Mouse (Mus musculus): Measurements from ENCODE around the gene Ube3c. TPM values are rescaled to one million over a fixed set of nuclear protein-coding genes. Genes with fewer than 3 reads are reported as not detected.

Ube3c gene
- total RNA-seq, 2 experiments from 2014 or later = 74.6 to 76.7 TPM

DNA sequence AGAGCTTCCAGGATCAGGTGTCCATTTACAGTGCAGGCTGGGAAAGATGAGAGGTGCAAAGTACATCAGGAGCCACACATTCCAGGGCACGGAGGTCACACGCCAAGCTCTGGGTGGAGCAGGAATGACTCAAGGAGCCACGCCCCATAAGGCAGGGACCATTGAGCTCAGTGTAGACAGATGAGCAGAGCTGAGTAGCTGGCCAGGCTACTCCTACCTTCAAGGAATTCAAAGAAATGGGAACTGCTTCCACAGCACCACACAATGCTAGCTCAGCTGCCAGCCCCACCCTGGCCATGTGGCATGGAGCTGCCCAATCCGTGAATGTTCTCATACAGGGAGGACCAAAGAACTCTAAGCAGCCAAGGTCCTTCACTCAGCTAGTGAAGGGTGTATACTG is 129.5 kb downstream of the Ube3c start:
- TF ChIP-seq CTCF (conservative IDR thresholded peaks at IDR 0.05) = no peak
- Histone ChIP-seq H3K4me3 (no peak overlapping the region), H3K27ac (no peak overlapping the region)
- DNase-seq (ENCODE audit: low spot score in 2 of 2) = no peak

DNA sequence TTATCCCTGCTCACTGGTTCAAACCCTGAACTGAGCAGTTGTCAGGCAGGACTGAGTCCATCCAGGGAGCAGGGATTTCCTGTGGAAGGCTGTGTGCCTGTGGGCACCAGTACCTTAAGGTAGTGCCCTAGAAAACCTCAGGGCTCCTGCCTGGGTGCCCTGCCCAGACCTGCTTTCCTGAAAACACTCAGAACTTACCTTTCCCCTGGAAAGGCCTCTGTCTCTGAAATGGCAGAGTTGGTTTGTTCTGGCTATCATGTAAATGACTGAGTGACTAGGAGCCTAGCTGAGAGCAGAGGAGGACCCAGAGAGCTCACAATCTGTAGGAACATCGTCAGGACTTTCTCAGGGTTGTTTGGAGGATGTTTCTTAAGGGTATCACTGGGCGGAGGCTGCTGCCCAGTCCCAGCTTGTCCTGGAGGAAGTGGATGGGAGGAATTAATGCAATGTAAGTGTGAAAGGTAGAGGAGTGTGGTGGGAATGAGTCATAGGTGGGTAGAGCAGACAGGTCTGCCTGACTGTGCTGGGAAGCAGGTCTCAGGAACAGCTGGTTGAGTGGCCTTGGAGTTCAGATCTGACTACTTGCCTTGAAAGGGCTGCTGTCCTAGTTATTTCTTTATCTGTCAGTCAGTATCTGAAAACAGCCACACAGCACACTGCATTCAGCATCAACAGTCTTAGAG is 130.6 kb downstream of the Ube3c start:
- H3K27ac ChIP-seq = no peak overlapping the region
- no peak for TF ChIP-seq CTCF (conservative IDR thresholded peaks at IDR 0.05)
- H3K4me3 ChIP-seq = no peak overlapping the region
- DNase-seq (ENCODE audit: low spot score in 2 of 2) = no peak

DNA sequence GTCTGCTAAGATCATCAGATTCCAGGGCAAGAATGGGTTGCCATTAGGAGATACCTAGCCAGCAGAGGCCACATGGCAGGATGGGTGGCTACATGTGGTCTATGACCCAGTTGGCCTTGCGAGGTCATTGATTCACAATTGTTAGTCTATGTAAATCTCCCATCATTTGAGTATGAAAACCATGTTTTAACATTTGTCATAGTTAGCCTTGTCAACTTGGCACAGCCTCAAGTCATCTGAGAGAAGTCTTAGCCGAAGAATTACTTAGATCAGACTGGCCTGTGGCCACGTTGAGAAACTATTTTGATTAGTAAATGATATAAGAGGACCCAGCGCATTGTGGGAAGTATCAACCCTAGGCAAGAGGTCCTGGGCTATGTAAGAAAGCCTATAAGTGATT is 138.2 kb downstream of the Ube3c start:
- no peak for TF ChIP-seq CTCF (conservative IDR thresholded peaks at IDR 0.05)
- no peak overlapping the region for H3K4me3 ChIP-seq
- no peak overlapping the region for H3K27ac ChIP-seq
- DNase-seq (ENCODE audit: low spot score in 2 of 2) = no peak

DNA sequence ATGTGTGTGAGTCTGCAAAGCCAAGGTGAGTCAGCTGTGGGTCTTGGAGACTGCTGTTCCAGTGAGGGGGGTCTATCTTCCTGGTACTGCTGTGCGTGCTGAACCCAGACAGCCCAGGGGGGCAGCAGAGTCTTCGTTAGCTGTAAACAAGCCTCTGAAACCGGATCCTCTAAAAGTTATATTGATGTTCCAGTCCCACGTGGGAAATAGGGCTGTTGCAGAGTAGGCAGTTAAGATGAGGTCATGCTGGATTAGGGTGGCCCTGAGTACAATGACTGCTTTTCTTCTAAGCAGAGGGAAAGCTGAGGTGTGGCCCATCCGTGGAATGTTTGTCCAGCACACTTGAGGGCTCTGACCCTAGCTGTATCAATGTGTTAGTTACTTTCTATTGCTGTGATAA is 139.2 kb downstream of the Ube3c start:
- no peak overlapping the region for H3K27ac ChIP-seq
- DNase-seq (ENCODE audit: low spot score in 2 of 2) = no peak
- no peak for TF ChIP-seq CTCF (conservative IDR thresholded peaks at IDR 0.05)

DNA sequence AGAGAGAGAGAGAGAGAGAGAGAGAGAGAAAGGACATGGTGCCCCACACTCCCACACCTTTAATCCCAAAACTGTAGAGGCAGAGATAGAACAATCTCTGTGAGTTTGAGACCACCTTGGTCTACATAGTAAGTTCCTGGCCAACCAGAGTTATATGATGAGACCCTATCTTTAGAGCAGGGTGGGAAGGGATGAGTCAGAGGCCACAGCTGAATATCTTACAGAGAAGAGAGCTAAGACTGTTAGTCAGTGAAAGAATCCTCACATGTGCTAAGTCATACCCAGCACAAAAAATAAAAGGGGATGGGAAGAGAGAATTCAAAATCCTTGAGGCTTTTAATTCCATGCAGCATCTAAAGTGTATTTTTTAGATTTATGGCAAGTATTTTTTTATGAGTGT is 142.6 kb downstream of the Ube3c start:
- no peak for DNase-seq (ENCODE audit: low spot score in 2 of 2)
- TF ChIP-seq CTCF (conservative IDR thresholded peaks at IDR 0.05) = no peak

More for the DNA sequence above, 139.2 kb downstream of the Ube3c start:
- H3K4me3 ChIP-seq = no peak overlapping the region

DNA sequence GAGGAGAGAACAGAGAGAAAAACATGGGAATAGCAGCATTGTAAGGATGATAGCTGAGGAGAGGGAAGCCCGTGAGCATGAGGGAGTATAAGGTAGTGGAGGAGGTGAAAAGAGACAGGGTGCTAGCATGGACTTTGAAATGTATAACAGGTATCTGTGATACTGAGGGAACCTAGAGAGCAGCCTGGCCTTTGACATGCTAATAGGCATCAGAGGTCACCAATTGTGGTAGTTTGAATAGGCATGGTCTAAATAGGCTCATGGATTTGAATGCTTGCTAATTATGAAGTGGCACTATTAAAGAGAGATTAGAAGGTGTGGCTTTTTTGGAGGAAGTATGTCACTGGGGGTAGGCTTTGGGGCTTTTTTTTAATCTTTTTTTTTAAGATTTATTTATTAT is 143.9 kb downstream of the Ube3c start:
- Histone ChIP-seq H3K27ac (no peak overlapping the region), H3K4me3 (no peak overlapping the region)
- no peak for DNase-seq (ENCODE audit: low spot score in 2 of 2)
- no peak for TF ChIP-seq CTCF (conservative IDR thresholded peaks at IDR 0.05)

More for the DNA sequence above, 142.6 kb downstream of the Ube3c start:
- Histone ChIP-seq H3K4me3 (no peak overlapping the region), H3K27ac (no peak overlapping the region)

DNA sequence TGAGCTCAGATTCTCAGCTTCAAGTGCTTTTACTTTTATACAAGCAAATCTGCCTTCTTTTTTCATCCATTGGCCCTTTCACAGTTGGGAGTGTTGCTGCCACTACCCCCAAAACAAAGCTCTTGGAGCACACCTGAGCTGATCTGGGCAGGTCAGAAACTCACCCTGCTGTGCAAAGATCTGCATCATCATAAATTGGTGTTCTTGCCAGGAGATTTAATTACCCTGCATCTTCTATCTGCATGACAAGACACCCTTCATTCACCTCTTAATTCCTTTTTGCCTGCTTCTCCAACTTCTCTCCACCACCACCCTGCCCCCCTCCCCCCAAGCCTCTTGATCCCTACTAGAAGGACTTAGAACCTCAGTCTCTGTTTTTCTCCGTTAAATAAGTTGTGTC is 152.1 kb downstream of the Ube3c start:
- H3K4me3 ChIP-seq = no peak overlapping the region
- no peak for TF ChIP-seq CTCF (conservative IDR thresholded peaks at IDR 0.05)
- H3K27ac ChIP-seq = no peak overlapping the region
- DNase-seq (ENCODE audit: low spot score in 2 of 2) = no peak

DNA sequence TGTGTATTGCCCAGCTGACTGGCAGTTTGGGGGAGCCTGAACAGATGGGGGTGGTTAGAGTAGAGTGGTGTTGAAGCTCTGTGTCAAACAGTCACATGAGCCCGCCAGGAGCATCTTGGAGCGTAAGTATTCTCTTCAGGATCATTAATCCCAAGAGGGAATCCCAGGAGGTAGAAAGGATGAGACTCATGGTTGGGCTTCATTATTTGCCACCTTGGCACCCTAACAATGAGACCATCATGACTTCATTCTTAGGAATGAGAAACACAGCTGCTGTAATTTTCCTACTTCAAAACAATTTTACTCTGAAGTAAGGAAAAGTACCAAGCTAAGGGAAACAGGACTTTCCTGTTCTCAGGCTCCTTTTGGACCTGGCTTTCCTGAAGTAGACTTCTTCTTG is 156.3 kb downstream of the Ube3c start:
- TF ChIP-seq CTCF (conservative IDR thresholded peaks at IDR 0.05) = no peak
- no peak for DNase-seq (ENCODE audit: low spot score in 2 of 2)
- Histone ChIP-seq H3K27ac (no peak overlapping the region), H3K4me3 (no peak overlapping the region)

Other genes starting within 250 kb of the Ube3c start
- gene Lmbr1, start 190.9 kb upstream of the Ube3c start, total RNA-seq (2021) = 10 to 100 TPM; 24.2 to 26.7 TPM
- 10 to 100 TPM; 22.1 to 25.8 TPM for gene Nom1, start 134.6 kb upstream of the Ube3c start, total RNA-seq (2021)
- gene Mnx1, start 90.8 kb upstream of the Ube3c start, total RNA-seq (2021) = not detected
- gene Dnajb6, start 166.4 kb downstream of the Ube3c start, total RNA-seq (2021) = 100 to 1,000 TPM; 173 to 175 TPM
- not detected for gene Gm5129, start 166.7 kb downstream of the Ube3c start, total RNA-seq (2021)

Data from layer of hippocampus, adult 2 months (tissue).